Mouse (Mus musculus) lung, postnatal 0 days (tissue): ENCODE measurements around the gene Slc22a20.

Experiments used
- CTCF ChIP-seq: IDR thresholded peaks from 2 replicates; pipeline ENCODE4 v1.5.1; 2016; ENCODE audit warnings: antibody characterized with exemption, mild to moderate bottlenecking
- EP300 ChIP-seq: IDR thresholded peaks from 2 replicates; pipeline ENCODE4 v1.6.1; 2016; ENCODE audit warnings: antibody characterized with exemption, mild to moderate bottlenecking, control low read depth

DNA sequence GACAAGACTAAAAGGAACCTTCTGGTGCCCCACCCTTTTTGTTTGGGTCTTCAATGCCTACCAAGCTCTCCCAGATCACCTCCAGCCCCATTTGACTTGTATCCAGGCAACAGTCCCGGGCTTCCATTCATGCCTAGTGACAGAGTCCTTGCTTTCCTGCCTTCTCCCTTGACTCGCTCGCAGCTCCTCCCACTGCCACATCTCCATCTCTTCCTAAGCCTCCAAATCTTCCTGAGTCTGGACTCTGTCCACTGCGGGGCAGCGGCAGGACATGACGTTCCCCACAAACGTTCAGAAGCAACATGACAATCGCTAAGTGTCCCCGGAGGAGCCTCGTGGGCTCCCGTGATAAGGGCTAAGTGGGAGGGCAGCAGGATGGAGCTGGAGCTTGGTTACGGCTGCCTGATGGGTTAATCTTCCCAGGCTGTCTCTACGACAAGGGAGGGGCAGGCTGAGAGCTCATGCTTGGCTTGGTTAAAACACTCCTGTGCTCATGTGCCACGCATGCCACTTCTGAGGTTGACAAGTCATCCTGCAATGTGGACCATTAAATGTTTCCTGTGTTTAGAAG, 48.0 kb downstream of the Slc22a20 start:
- TF ChIP-seq CTCF (no peak), EP300 (no peak)
